Mouse (Mus musculus): Measurements from ENCODE around the gene Sag. TPM values are rescaled to one million over a fixed set of nuclear protein-coding genes. Genes with fewer than 3 reads are reported as not detected.
"Not testable (repeated sequence)": the region's sequence is repeated elsewhere in the genome, so short reads cannot be mapped to it uniquely, and the experiment has no call there.

The Sag gene
- total RNA-seq, 4 experiments from 2014 or later, result 0.16 TPM; not detected in 3

GRCm38 (mm10) chr1:87824420-87824995 is 21.0 kb downstream of the Sag start:
- DNase-seq (ENCODE audit: low spot score in 2 of 2), result no peak

DNA sequence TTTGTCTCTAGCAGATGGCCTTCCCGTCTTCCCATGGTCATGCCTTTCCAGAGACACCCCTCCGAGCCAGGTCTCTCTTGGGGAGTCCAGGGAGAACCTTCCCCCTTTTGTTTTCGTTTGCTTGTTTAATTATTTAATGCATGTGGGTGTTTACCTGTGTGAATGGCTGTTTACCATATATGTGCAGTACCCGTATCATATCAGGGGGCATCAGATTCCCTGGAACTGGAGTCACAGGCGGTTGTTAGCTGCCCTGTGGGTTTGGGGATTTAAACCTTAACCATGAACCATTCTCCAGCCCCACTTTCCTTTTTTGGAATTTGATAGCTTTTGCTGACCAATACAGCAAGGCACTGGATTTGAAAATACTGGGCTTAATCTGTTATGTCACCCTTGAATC is 21.8 kb downstream of the Sag start:
- no peak for DNase-seq (ENCODE audit: low spot score in 2 of 2)

DNA sequence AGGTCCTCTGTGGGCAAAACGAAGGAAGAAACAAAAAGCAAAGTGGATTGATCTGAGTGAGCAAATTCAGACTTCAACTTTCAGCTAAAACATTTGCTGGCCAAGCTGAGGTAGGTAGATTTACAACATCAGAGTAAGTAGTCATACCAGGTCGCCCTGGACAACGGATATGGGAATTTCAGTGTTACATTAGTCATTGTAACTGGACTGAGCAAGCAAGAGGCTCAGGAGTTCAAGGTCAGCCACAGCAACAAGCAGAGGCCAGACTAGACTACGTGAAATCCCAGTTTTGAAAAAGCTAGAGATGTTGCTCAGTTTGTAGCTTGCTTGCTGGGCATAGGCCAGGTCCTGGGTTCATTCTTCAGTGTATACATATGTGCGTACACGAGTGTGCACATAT is 22.5 kb downstream of the Sag start:
- no peak for DNase-seq (ENCODE audit: low spot score in 2 of 2)

DNA sequence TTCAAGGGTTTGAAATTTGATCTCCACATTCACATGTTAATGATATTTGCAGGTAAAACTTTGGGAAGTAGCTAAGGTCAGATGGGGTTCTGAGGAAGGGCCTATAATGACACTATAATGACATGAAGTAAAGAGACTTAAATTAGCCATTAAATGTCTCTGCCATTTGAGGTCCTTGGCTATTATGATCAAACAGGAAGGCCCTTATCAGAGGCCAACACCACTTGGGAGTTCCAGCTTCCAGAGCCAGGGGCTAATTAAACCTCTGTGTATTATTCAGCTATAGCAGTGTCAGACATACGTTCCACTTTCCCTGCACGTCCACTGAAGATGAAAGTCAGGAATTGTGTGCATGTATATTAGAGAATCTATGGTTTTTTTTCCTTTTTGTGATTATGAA is 23.0 kb downstream of the Sag start:
- DNase-seq (ENCODE audit: low spot score in 2 of 2), result no peak

DNA sequence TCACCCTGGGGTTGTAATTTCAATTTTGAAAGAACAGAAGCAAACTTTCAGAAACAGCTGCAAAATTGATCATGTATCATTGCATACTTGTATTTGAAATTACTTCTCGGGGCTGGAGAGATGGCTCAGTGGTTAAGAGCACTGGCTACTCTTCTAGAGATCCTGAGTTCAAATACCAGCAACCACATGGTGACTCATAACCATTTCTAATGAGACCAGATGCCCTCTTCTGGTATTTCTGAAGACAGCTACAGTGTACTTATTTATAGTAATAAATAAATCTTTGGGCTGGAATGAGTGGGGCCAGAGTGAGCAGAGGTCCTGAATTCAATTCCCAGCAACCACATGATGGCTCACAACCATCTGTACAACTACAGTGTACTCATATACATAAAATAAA is 24.0 kb downstream of the Sag start:
- not testable (repeated sequence) for DNase-seq (ENCODE audit: low spot score in 2 of 2)

DNA sequence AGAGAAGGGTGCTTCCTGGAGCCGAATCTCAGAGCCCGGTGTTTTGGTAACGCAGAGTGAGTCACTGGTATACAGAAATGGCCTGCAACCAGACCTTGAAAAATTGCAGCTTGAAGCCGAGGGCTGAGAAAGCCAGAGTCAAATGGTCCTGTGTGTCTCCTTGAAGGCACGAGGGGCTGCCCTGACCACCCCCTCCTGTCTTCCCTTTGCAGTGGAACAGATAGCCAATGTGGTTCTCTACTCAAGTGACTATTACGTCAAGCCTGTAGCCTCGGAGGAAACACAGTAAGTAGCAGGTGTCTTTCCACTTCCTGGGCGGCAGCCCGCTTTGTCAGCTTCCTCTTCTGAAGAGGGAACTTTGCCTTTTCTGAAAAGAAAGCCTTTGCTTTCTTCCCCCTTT is 24.7 kb downstream of the Sag start:
- DNase-seq (ENCODE audit: low spot score in 2 of 2), result no peak

DNA sequence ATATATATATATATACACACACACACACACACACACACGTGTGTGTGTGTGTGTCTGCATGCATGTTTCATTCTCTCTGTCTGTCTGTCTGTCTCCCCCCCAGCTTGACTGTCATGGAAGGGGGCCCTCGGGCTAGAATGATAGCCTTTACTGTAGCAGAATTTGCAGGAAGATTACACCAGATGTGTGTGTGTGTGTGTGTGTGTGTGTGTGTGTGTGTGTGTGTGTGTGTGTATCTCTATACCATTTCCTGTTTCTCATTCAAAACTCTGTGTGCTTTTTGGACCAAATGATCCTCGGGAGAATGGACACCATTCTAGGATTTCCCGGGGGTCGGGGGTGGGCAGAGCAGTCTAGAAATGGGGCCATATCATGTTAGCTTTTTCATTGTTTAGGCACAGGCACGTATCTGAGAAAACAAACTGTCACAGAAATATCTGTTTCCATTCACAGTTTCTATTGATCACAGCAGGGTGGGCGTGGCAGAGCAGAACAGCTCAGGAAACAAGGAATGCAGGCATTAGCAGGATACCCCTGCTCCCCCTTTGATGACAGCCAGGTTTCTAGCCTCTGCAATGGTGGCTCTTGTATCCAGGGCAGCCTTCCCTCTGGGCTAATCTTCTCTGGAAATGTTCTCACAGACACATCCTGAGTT is 25.6 kb downstream of the Sag start:
- DNase-seq (ENCODE audit: low spot score in 2 of 2), result no peak

- DNase-seq (ENCODE audit: low spot score in 2 of 2), result no peak
Observed at GRCm38 (mm10) chr1:87829621-87830211, 26.2 kb downstream of the Sag start.

GRCm38 (mm10) chr1:87836453-87836852 is 33.0 kb downstream of the Sag start:
- DNase-seq (ENCODE audit: low spot score in 2 of 2), result no peak

DNA sequence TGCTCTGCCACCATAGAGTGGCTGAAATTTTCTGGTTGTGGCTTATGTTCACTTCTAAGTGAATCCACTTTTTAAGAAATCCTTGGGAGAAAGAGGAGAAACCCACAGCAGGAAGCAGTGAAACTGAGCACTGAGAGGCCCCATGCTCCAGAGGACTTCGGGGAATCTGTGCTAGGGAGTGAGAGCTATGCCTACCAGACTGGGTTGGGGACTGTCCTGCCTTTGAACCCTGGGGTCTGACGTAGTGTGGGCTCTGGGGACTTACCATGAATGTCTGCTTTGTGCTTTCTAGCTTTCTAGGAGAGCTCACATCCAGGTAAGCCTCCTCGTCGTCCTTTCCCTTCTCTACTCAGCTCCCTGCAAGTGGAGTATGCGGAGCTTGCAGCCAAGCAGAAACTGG is 33.5 kb downstream of the Sag start:
- DNase-seq (ENCODE audit: low spot score in 2 of 2), result no peak

- no peak for DNase-seq (ENCODE audit: low spot score in 2 of 2)
Observed at GRCm38 (mm10) chr1:87840411-87841208, 37.1 kb downstream of the Sag start.

- DNase-seq (ENCODE audit: low spot score in 2 of 2), result peak; percentile 26 to 54
Observed at GRCm38 (mm10) chr1:87846801-87847474, 43.5 kb downstream of the Sag start.

- no peak for DNase-seq (ENCODE audit: low spot score in 2 of 2)
Observed at GRCm38 (mm10) chr1:87847475-87848168, 44.1 kb downstream of the Sag start.

- DNase-seq (ENCODE audit: low spot score in 2 of 2), result no peak
Observed at GRCm38 (mm10) chr1:87848237-87848996, 44.9 kb downstream of the Sag start.

DNA sequence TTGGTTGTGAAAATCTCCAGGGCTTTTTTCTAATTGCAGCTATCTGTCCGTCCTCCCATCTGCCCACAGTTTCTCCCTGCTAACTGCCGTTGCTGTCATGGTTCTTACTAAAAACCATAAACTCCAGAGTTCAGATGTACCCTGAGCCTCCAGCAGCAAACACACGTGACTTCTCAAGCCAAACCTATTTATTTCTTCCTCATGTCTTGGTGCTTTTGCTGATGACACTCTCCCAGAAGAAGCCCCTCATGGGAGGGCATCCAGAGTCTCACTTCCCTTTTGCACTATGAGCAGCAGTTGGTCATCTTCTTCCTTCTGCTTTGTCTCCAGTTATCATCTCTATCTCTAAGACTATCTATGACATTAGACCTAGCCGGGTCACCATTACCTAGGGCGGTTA is 45.8 kb downstream of the Sag start:
- DNase-seq (ENCODE audit: low spot score in 2 of 2), result no peak

DNA sequence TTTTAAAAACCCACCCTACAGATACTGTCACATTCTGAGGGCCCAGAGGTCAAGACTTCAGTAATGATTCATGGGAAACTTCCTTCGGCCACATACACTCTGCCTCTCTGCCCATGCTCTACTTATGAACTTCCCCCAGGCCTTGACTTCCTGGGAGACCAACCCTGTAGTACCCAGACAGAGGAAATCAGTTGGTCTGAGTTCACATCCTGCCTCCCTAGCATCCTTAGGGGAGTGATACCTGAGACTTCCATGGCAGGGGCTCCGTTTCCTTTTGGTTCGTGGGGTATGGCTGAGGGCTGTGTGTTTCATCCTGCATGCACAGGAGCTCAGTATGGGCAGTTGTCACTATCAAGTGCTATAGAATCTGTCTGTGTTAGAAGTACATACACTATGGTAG is 47.9 kb downstream of the Sag start:
- no peak for DNase-seq (ENCODE audit: low spot score in 2 of 2)

DNA sequence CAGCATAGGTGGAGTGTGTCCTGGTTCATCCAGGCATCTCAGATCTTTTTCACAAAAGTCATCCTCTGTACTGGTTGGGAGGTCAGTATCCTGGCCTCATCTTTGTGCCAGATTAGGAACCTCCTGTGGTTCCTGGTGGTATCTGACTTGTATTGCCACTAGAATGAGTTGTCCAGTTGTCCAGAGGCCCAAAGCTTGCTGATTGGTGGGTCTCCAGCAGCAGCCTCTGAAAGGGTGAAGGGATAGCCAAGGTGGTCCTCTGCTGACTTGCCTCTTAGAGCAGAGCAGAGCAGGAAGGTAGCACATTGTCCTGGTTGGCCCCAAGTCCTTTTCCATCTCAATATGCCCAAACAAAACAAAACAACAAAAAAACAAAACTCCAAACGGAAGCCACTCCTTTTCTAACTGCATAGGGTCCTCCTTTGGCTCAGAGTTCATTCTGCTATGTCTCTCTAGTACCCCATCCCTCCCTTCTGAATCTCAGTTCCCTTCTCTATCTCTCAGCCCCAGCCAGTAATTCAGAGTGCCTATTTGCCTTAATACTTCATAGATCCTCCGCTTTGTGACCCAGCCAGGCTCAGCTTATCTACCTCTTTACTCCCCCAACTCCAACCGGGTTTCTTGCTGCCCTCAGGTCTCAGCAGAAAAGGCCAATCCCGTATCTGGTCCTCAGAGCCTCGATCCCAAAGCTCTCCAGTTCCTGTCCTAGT is 48.8 kb downstream of the Sag start:
- no peak for DNase-seq (ENCODE audit: low spot score in 2 of 2)

DNA sequence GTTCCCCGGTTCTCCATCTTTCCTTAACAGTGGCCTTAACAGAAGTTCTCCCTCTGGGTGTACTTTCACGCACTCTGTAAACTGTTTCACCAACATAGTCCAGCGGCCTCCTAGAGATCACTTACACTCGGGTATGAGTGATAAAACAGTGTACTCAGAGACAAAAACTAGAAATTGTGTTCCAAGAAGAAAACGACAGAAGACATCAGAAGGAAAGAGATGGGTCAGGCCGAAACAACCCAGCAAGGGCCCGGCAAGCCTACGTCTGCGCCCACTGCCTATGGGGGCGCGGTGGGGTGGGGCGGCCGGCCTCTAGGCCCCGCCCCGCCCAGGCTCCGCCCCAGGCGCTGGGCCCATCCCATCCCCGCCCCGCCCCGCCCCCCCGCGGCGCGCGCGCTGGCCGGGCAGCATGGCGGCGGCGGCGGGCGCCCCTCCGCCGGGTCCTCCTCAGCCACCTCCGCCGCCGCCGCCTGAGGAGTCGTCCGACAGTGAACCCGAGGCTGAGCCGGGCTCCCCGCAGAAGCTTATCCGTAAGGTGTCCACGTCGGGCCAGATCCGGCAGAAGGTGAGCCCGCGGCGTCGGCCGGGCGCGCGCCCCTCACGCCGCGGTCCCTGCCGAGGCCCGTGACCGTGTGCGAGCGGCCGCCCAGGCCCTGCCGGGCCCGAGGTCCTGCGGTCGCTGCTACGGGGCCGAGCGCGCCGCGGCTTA is 49.6 kb downstream of the Sag start, which contains the start of gene Dgkd:
TSS of gene Dgkd (plus strand) at position 396 of the 709 bp plus-strand sequence.
- peak; percentile 42 to 43 for DNase-seq (ENCODE audit: low spot score in 2 of 2)
